Mouse (Mus musculus) stomach, embryonic 14.5 days (tissue): ENCODE measurements around the gene Osm. TPM values are rescaled to one million over a fixed set of nuclear protein-coding genes. Genes with fewer than 3 reads are reported as not detected.
A peak's percentile ranks its signal among the peaks of the same experiment; 100 is the strongest.

ENCODE experiments used
- ATAC-seq: fragments of 200-750 bp; cut with Nextera tagmentation; 2 replicates; pipeline ENCODE4 v1.8.0; 2017; ENCODE audit warnings: low read depth, moderate TSS enrichment; ENCODE audit not compliant: insufficient number of reproducible peaks, insufficient read depth, low FRiP score
- H3K27ac ChIP-seq: fragments of 300-500 bp; sonication (generic); 2 replicates; pipeline ENCODE4 v1.5.1; 2014; ENCODE audit warnings: mild to moderate bottlenecking, low read length, moderate library complexity, mixed read lengths
- H3K27me3 ChIP-seq: fragments of 300-500 bp; sonication (generic); 2 replicates; pipeline ENCODE4 v1.6.1; 2014; ENCODE audit warnings: low read length, control low read depth, mixed read lengths; ENCODE audit not compliant: control insufficient read depth, insufficient read depth
- H3K36me3 ChIP-seq: fragments of 300-500 bp; sonication (generic); 2 replicates; pipeline ENCODE4 v1.6.1; 2014; ENCODE audit warnings: mild to moderate bottlenecking, control low read depth, low read length, moderate library complexity, mixed read lengths; ENCODE audit not compliant: control insufficient read depth, insufficient read depth
- H3K4me1 ChIP-seq: fragments of 300-500 bp; sonication (generic); 2 replicates; pipeline ENCODE4 v1.6.1; 2014; ENCODE audit warnings: low read length, control low read depth, mixed read lengths; ENCODE audit not compliant: control insufficient read depth, insufficient read depth
- H3K4me2 ChIP-seq: fragments of 300-500 bp; sonication (generic); replicated peaks from 2 replicates; pipeline ENCODE4 v1.6.1; 2014; ENCODE audit warnings: low read depth, low read length, control low read depth
- H3K4me3 ChIP-seq: fragments of 300-500 bp; sonication (generic); 2 replicates; pipeline ENCODE4 v1.5.1; 2014; ENCODE audit warnings: low read depth, low read length, control low read depth
- H3K9ac ChIP-seq: fragments of 300-500 bp; sonication (generic); replicated peaks from 2 replicates; pipeline ENCODE4 v1.6.1; 2014; ENCODE audit warnings: low read depth, mild to moderate bottlenecking, control low read depth, low read length, moderate library complexity, mixed read lengths
- H3K9me3 ChIP-seq: fragments of 300-500 bp; sonication (generic); 2 replicates; pipeline ENCODE4 v1.6.1; 2016; ENCODE audit warnings: low read depth, low read length, control low read depth; ENCODE audit not compliant: control insufficient read depth
- WGBS: fragments of 180-500 bp; shearing (Covaris S2); extraction: QIAGEN DNeasy Blood & Tissue Kit; methylation state at CpG from one replicate; pipeline ENCODE4 v1.1.7; 2014; 5-methylcytosine and 5-hydroxymethylcytosine counted together
- polyA plus RNA-seq: library from polyadenylated mRNA; unstranded; fragments of >200 nt; fragmentation: Nextera tagmentation; extraction: Ambion mirVana; gene quantifications from 2 replicates; pipeline ENCODE4 v1.2.1, GENCODE M21; 2014

Osm gene
- polyA plus RNA-seq, 1 experiment from 2014 or later: not detected

DNA sequence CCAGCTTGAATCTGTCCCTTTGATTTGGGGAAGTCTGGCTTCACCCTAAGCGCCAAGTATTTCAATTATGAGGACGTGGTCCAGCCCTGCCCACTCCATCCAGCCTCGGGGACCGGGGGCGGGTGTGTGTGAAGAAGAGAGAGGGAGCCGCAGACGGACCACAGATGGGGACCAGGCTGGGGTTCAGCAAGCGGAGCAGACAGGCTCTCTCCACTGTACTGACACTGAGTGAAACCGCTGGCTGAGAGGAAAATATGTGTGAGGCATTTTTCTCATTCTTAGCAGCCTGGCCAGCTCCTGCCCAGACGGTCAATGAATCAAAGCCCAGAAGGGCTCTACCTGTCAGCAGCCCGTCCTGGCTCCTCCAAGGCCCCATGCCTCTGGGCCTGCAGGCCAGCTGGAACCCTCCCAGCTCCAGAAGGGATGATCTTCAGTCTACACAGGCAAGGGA, 40.2 kb downstream of the Osm start:
- Histone ChIP-seq H3K9ac (no peak overlapping the region), H3K4me2 (no peak overlapping the region), H3K36me3 (no peaks in the 10 kb centered on the region), H3K9me3 (no peaks in the 10 kb centered on the region), H3K27ac (peak overlapping the region; percentile 10; the same call in 1 of the 2 replicates), H3K27me3 (no peaks in the 10 kb centered on the region), H3K4me1 (0 out of 2 replicates have a peak, but pooled peaks cover 10% of the 10 kb centered on the region), H3K4me3 (no peak overlapping the region)
- 31% methylated on average over 11 of the region's 11 CpGs for WGBS
- ATAC-seq: peak; percentile 59; the same call in 1 of the 2 replicates

DNA sequence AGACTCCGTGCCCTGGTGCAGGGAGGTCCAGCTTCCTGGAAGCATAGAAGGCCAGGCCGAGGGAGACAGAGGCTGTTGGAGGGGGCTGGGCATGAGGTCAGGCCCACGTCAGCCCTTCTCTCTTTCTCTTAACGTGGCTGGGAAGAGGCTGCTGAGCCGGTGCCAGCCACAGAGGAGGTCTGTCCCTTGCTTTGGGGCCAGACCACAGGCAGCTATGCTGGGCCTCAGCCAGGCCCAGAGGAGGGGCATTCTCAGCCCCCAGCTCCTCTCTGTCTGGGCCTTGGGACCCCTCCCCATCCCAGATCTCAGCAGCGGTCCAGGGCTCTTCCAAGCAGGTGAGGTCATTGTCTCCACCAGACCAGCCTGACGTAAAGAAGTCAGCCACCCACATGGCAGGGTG, 43.7 kb downstream of the Osm start:
- no peaks in the 10 kb centered on the region for H3K36me3 ChIP-seq
- no peak for ATAC-seq
- WGBS: 56% methylated on average over 7 of the region's 7 CpGs

DNA sequence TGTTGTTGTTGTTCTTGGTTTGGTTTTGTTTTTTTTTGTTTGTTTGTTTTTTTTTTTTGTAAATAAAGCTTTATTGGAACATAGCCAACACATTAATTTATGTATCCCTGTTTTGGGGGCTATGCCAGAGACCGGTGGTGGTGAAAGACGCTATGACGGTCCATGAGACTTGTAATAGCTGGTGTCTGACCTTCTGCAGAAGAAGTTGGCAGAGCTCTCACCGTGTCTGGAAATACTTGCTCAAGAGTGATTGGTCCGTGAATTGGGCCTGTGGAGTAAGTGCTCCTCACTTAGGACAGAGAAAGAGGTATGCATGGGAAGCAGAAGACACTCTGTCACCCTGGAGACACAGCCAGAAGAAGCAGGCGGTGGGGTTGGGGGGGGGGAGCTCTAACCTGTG, 45.6 kb downstream of the Osm start:
- H3K27me3 ChIP-seq: no peaks in the 10 kb centered on the region
- H3K27ac ChIP-seq: no peak overlapping the region
- WGBS: 73% methylated on average over 6 of the region's 6 CpGs
- H3K9ac ChIP-seq: no peak overlapping the region
- ATAC-seq: no peak
- H3K4me1 ChIP-seq: peaks cover 8% of the 10 kb centered on the region; the same call in 1 of the 2 replicates
- H3K4me3 ChIP-seq: no peak overlapping the region
- H3K4me2 ChIP-seq: no peak overlapping the region
- no peaks in the 10 kb centered on the region for H3K9me3 ChIP-seq
- H3K36me3 ChIP-seq: no peaks in the 10 kb centered on the region

More for the DNA sequence above, 43.7 kb downstream of the Osm start:
- H3K4me2 ChIP-seq: no peak overlapping the region
- H3K27me3 ChIP-seq: no peaks in the 10 kb centered on the region
- no peak overlapping the region for H3K27ac ChIP-seq
- H3K9me3 ChIP-seq: no peaks in the 10 kb centered on the region
- no peak overlapping the region for H3K9ac ChIP-seq
- 0 out of 2 replicates have a peak, but pooled peaks cover 10% of the 10 kb centered on the region for H3K4me1 ChIP-seq
- no peak overlapping the region for H3K4me3 ChIP-seq

DNA sequence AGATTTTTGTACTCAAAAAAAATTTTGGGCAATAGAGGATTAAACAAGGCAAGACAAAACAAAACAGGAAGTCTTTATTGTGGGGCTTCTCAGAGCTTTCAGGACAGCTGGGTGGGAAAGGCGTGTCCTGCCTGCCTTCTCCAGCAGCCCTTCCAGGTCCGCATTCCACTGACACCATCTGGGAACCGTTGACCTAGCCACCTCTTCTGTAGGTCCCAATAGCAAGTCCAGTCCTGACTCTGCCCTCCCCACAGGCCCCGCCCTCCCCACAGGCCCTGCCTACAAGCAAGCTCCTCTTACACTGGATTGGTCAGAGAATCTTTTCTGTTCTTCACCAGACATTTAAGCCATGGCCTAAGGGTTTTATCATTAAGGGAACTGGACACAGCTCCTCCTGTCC, 47.4 kb downstream of the Osm start:
- Histone ChIP-seq H3K4me3 (no peak overlapping the region), H3K9ac (no peak overlapping the region), H3K9me3 (no peaks in the 10 kb centered on the region), H3K27me3 (no peaks in the 10 kb centered on the region), H3K36me3 (no peaks in the 10 kb centered on the region), H3K4me1 (peaks cover 5% of the 10 kb centered on the region; the same call in 1 of the 2 replicates), H3K4me2 (no peak overlapping the region), H3K27ac (no peak overlapping the region)
- peak; percentile 50 for ATAC-seq
- WGBS: 14% methylated on average over 4 of the region's 4 CpGs

DNA sequence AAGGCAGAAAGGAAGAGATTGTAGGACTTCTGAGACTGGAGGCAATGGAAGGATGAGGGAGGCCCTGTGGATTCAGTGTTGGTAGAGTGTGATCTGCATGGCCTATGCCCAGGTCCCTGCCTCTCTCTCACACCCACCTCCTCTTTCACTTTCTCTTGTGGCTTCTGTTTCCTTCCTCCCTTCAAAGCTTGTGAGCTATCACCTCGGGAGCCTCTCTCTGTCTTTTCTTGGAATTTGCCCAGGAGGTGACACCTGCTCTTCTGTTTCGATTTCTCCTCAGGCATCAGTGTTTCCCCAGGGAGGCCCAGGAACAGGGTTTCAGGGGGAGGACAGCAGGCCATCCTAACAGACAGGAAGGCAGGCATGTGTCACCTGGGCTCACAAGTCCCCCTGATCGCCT, 53.1 kb downstream of the Osm start:
- H3K27ac ChIP-seq: no peak overlapping the region
- H3K9me3 ChIP-seq: no peaks in the 10 kb centered on the region
- H3K9ac ChIP-seq: no peak overlapping the region
- 41% methylated on average over 3 of the region's 3 CpGs for WGBS
- no peak overlapping the region for H3K4me2 ChIP-seq
- no peaks in the 10 kb centered on the region for H3K36me3 ChIP-seq
- no peaks in the 10 kb centered on the region for H3K27me3 ChIP-seq
- H3K4me1 ChIP-seq: peaks cover 5% of the 10 kb centered on the region; the same call in 1 of the 2 replicates
- H3K4me3 ChIP-seq: no peak overlapping the region
- ATAC-seq: no peak

Other genes with a start within 250 kb of the Osm start
- gene Sec14l4, start 205.0 kb upstream of the Osm start, polyA plus RNA-seq: 0.51 and 0.76 TPM in 2 replicates
- not detected in 2 replicates for gene Sec14l3, start 171.6 kb upstream of the Osm start, polyA plus RNA-seq
- 14.5 and 15.5 TPM in 2 replicates for gene Mtfp1, start 141.0 kb upstream of the Osm start, polyA plus RNA-seq
- 1.4 and 1.7 TPM in 2 replicates for gene Sec14l2, start 113.0 kb upstream of the Osm start, polyA plus RNA-seq
- gene Rnf215, start 101.2 kb upstream of the Osm start, polyA plus RNA-seq: 32.3 and 32.7 TPM in 2 replicates
- gene Ccdc157, start 76.1 kb upstream of the Osm start, polyA plus RNA-seq: 4.4 and 5.7 TPM in 2 replicates
- 55.3 and 59.2 TPM in 2 replicates for gene Sf3a1, start 76.1 kb upstream of the Osm start, polyA plus RNA-seq
- gene Tbc1d10a, start 49.6 kb upstream of the Osm start, polyA plus RNA-seq: 17.2 and 19.3 TPM in 2 replicates
- 2.6 and 3.3 TPM in 2 replicates for gene Castor1, start 18.2 kb upstream of the Osm start, polyA plus RNA-seq
- gene Lif, start 21.1 kb downstream of the Osm start, polyA plus RNA-seq: 0.30 and 0.32 TPM in 2 replicates
- 0.17 and 0.20 TPM in 2 replicates for gene Hormad2, start 204.7 kb downstream of the Osm start, polyA plus RNA-seq